18 mouse cellular contexts compared by ENCODE assay signal in the genomic region with DNA sequence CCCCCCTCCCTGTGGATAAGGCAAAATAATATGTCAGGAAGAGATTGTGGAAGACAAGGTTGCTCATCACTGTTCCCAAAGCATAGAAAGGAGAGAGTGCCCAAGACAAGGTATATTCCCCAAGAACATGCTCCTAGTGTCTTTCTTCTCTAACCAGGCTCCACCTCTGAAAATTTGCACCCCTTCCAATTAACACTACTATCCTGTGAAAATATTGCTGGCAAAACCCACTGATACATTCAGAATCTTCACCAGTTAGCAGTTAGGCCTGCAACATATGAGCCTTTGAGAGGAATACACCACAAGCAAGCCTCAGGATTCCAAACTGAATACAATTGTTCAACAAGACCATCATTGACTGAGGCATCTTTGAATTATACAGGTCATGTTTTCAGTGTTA.
A peak's percentile ranks its signal among the peaks of the same experiment; 100 is the strongest.
DNase-seq lines count a peak whose midpoint lies in the region; ATAC-seq and TF ChIP-seq lines count a peak whose summit lies in the region.
"Had no signal": no experiment of that assay in that cellular context is flagged by ENCODE, and none has a peak within 500 bp of the region (broad histone marks: within the 10 kb centered on the region; RNA-seq: fewer than 3 reads in every experiment).

No protein-coding gene starts in this region.

- H3K4me1 ChIP-seq in forebrain, embryonic 14.5 days (ENCODE audit: control insufficient read depth, insufficient read depth, low read length) = no peaks in the 10 kb centered on the region
- no peaks in the 10 kb centered on the region for H3K4me1 ChIP-seq in forebrain, embryonic 11.5 days (replicated peaks; ENCODE audit: control insufficient read depth, insufficient read depth, low read length)
- H3K4me1 ChIP-seq in forebrain, postnatal 0 days (ENCODE audit: insufficient read depth) = peaks cover 4% of the 10 kb centered on the region; the same call in 1 of the 2 replicates
- H3K4me1 ChIP-seq: embryonic facial prominence, embryonic 13.5 days; embryonic facial prominence, embryonic 15.5 days had no signal

- H3K4me2 ChIP-seq in forebrain, embryonic 14.5 days (ENCODE audit: low read length) = no peak overlapping the region
- H3K4me2 ChIP-seq in forebrain, embryonic 11.5 days (ENCODE audit: low read depth, low read length, severe bottlenecking) = no peak overlapping the region
- no peak overlapping the region for H3K4me2 ChIP-seq in forebrain, postnatal 0 days (ENCODE audit: low read depth)
- H3K4me2 ChIP-seq: embryonic facial prominence, embryonic 13.5 days; embryonic facial prominence, embryonic 15.5 days had no signal

- no peaks in the 10 kb centered on the region for H3K36me3 ChIP-seq in forebrain, embryonic 14.5 days (ENCODE audit: control insufficient read depth, insufficient read depth, low read length)
- H3K36me3 ChIP-seq in forebrain, embryonic 11.5 days (ENCODE audit: control insufficient read depth, insufficient read depth, low read length) = no peaks in the 10 kb centered on the region
- H3K36me3 ChIP-seq in forebrain, postnatal 0 days (ENCODE audit: insufficient read depth) = no peaks in the 10 kb centered on the region
- H3K36me3 ChIP-seq: embryonic facial prominence, embryonic 13.5 days; embryonic facial prominence, embryonic 15.5 days; G1E had no signal

- no peak overlapping the region; the same call in 1 of the 2 replicates for H3K27ac ChIP-seq in forebrain, embryonic 14.5 days (ENCODE audit: low read depth, low read length)
- no peak overlapping the region for H3K27ac ChIP-seq in forebrain, embryonic 11.5 days (ENCODE audit: low read depth, low read length)
- H3K27ac ChIP-seq in forebrain, postnatal 0 days (ENCODE audit: low read depth, low read length) = 0 out of 2 replicates have a peak overlapping the region, but pooled peaks have one; percentile 9
- H3K27ac ChIP-seq: embryonic facial prominence, embryonic 13.5 days; embryonic facial prominence, embryonic 15.5 days had no signal

- no peaks in the 10 kb centered on the region for H3K9me3 ChIP-seq in forebrain, embryonic 14.5 days (replicated peaks; ENCODE audit: control insufficient read depth, low read length)
- H3K9me3 ChIP-seq in forebrain, embryonic 11.5 days (ENCODE audit: control insufficient read depth, low read length) = no peaks in the 10 kb centered on the region
- no peaks in the 10 kb centered on the region for H3K9me3 ChIP-seq in forebrain, postnatal 0 days (ENCODE audit: low read length)
- H3K9me3 ChIP-seq: embryonic facial prominence, embryonic 13.5 days; embryonic facial prominence, embryonic 15.5 days; G1E had no signal

- H3K4me3 ChIP-seq in forebrain, embryonic 14.5 days (ENCODE audit: low read depth, low read length) = no peak overlapping the region
- H3K4me3 ChIP-seq in forebrain, embryonic 11.5 days (ENCODE audit: low read depth, low read length) = no peak overlapping the region
- H3K4me3 ChIP-seq in forebrain, postnatal 0 days (ENCODE audit: low read depth, low read length) = no peak overlapping the region
- H3K4me3 ChIP-seq: embryonic facial prominence, embryonic 13.5 days; embryonic facial prominence, embryonic 15.5 days; erythroblast, embryonic 14.5 days had no signal

- TF ChIP-seq POLR2A in brain, embryonic 14.5 days (IDR thresholded peaks at IDR 0.05; ENCODE audit: borderline replicate concordance, extremely low read depth, insufficient read depth, insufficient read length, poor library complexity, severe bottlenecking) = no peak

- DNase-seq in cerebellum, postnatal 10 days = peak; percentile 32 to 34
- no peak for DNase-seq in cerebellum, adult 11 months
- DNase-seq in forebrain, embryonic 14.5 days (ENCODE audit: low spot score) = peak; percentile 62
- no peak for DNase-seq in forebrain, embryonic 11.5 days (ENCODE audit: low spot score)
- DNase-seq in brain, embryonic 14.5 days (ENCODE audit: low read depth) = peak; percentile 75
- peak; percentile 22 for DNase-seq in forebrain, postnatal 0 days
- DNase-seq in spleen, postnatal 14 days (ENCODE audit: low spot score in 2 of 2) = no peak
- DNase-seq: adrenal gland, adult 8-10 months; B cell, adult 2 months; embryo, embryonic 11 days had no signal

- H3K9ac ChIP-seq in forebrain, embryonic 14.5 days (ENCODE audit: low read length) = no peak overlapping the region
- H3K9ac ChIP-seq in forebrain, embryonic 11.5 days (ENCODE audit: low read length) = no peak overlapping the region
- no peak overlapping the region for H3K9ac ChIP-seq in forebrain, postnatal 0 days
- H3K9ac ChIP-seq: embryonic facial prominence, embryonic 13.5 days; embryonic facial prominence, embryonic 15.5 days had no signal

- no peaks in the 10 kb centered on the region for H3K27me3 ChIP-seq in forebrain, embryonic 14.5 days (replicated peaks; ENCODE audit: control insufficient read depth, insufficient read depth, low read length)
- H3K27me3 ChIP-seq in forebrain, embryonic 11.5 days (ENCODE audit: control insufficient read depth, insufficient read depth, low read length) = no peaks in the 10 kb centered on the region
- no peaks in the 10 kb centered on the region for H3K27me3 ChIP-seq in forebrain, postnatal 0 days (ENCODE audit: insufficient read depth, low read length)
- H3K27me3 ChIP-seq: CH12.LX; embryonic facial prominence, embryonic 13.5 days; embryonic facial prominence, embryonic 15.5 days; Patski had no signal

- TF ChIP-seq CTCF in brain, embryonic 14.5 days (IDR thresholded peaks at IDR 0.05; ENCODE audit: borderline replicate concordance, extremely low read depth, insufficient read depth, insufficient read length) = no peak
- no peak for TF ChIP-seq CTCF in forebrain, postnatal 0 days (IDR thresholded peaks at IDR 0.05; ENCODE audit: low read depth)

- peak; percentile 61; the same call in 1 of the 2 replicates for ATAC-seq in forebrain, embryonic 14.5 days
- ATAC-seq in forebrain, embryonic 11.5 days (replicated peaks; ENCODE audit: low FRiP score) = no peak
- ATAC-seq in forebrain, postnatal 0 days = peak; percentile 40; the same call in 1 of the 2 replicates
- ATAC-seq: activated CD4-positive, CD25-positive, alpha-beta regulatory T cell, adult 4 months; CD4-positive, CD25-positive, alpha-beta regulatory T cell, adult 4 months; Patski had no signal

Comparison
In these comparisons a context has a peak if more than half of its experiments do, and no peak if none do; other contexts are left out.
1. DNase-seq: peak in cerebellum, postnatal 10 days (2 of 2), forebrain, embryonic 14.5 days (single experiment), brain, embryonic 14.5 days (single experiment) and forebrain, postnatal 0 days (single experiment); none in cerebellum, adult 11 months (single experiment), forebrain, embryonic 11.5 days (single experiment) and spleen, postnatal 14 days (0 of 2).